Mouse (Mus musculus): ENCODE data around the gene Celf2.

The Celf2 gene

DNA sequence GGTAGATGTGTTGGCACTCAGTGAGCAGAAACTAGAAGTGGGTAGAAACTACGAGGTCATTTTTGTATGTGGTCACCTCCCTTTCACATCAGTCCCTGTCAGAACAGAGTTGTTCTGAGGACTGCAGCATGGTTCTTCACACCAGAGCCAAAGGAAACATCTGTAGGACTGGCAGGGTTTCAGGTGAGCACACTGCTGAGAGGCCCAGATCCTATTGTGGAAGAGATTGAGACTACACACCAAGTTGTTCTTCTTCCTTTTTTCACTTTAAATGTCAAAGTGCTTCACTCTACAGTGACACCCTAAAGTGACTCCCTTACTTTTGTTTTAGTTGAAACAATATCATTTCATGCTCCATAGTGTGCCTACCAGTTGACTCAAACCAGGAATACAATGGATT, 804.6 kb downstream of the Celf2 start:
- DNase-seq (ENCODE audit: low read depth in 1 of 2, low spot score in 2 of 2), result no peak

DNA sequence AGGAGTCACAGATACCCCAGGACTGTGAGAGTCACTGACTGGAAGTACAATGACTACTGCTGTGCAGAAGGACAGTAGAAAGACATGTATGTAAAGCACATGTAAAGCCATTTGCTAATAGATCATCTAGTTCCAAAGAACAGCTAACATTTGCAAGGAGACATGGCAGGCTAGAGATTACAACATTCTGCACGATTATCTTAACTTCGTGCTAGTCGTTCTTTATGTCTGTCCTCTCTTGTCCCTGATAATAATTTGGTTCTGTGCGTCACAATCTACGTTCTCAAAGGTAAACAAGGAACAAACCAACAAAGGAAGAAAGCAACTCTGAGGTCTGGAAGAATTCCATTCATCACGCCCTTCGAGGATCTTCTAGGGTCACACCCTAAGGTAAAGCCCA, 805.0 kb downstream of the Celf2 start:
- DNase-seq (ENCODE audit: low read depth in 1 of 2, low spot score in 2 of 2), result no peak

DNA sequence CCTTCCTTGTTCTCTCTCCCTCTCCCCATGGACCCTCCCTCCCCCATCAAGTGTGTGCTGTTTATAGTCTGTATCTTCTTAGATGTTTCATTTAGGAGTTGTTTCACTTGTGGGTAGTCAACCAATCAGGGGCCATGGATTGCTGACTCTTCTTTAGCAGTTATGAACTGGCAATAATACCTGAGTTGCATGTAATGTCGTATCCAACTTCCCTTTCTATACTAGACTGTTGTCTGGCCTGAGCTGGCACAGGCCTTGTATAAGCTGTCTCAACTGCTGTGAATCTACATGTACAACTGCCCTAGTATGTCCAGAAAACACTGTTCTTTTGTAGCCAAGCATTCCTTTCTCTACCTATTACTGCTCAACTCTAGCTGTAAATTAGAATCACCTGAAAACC, 813.0 kb downstream of the Celf2 start:
- no peak for DNase-seq (ENCODE audit: low read depth in 1 of 2, low spot score in 2 of 2)

DNA sequence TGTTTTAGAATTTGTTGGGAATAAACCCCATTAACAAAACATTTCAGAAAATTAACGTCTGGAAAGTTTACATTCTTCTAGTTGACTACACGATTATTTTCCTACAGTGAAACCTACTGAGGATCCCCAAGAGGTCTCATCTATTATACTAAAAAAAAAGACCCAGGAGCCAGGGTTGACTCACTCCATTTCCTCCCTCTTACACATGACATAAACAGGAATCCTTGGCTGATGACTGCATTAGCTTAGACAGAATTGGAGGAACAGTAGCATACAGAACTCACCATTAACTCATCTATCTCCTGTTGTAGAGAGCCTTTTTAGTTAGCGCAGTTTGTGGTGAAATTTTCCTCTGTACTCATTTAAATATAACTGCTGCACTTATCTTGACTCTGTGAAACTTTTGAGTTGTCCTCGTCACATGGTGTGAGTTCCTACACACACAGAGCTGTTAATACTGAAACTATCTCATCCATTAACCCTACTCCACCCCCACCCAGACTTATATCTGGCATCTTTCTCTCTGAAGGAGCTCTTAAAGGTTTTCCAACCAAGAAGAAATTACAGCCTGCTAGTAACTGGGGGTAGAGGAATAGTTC, 813.9 kb downstream of the Celf2 start:
- no peak for DNase-seq (ENCODE audit: low read depth in 1 of 2, low spot score in 2 of 2)

DNA sequence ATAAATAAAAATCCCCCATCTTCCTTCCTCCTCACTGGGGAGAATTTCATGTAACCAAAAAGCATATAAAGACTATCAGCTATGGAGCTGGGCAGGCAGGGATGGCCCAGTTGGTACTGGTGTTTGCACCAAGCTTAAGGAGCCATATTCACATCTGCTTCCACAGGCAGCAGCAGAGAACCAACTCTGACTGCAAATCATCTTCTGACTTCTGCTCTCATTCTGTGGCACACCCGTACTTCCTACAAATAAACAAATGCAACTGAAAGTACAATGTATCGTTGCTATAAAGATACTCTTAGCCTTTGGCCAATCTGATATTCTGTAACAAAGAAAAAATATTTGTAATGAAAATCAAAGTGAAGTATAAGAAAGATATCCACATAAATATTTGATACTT, 819.7 kb downstream of the Celf2 start:
- DNase-seq (ENCODE audit: low read depth in 1 of 2, low spot score in 2 of 2), result no peak

DNA sequence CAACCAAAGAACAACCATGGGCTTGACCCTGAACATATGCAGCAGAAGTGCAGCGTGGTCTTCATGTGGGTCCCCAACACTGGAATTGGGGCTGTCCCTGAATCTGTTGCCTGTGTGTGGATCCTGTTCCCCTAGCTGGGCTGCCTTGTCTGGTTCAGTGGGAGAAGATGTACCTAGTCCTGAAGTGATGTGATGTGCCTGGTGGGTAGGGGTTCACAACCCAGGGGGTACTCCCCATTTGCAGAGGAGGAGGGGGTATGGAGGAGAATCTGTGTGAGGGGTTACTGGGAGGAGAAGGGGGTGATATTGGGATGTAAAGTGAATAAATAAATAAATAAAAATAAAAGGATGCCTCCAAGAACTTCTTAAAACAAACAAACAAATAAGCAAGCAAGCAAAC, 831.1 kb downstream of the Celf2 start:
- no peak for DNase-seq (ENCODE audit: low read depth in 1 of 2, low spot score in 2 of 2)

DNA sequence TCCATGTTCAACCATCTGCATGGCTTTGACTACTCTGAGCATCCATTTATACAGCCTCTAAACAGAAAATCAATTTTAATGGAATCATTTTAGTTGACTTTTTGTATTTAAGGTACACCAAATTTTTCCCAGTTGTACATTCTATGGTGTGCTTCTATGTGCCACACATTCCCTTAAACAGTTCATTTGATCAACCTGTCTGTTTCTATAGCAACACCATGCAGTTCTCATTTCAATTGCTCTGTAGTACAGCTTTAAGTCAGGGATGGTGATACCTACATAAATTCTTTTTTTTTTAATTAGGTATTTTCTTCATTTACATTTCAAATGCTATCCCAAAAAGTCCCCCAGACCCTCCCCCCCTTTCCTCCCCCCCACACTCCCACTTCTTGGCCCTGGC, 831.9 kb downstream of the Celf2 start:
- no peak for DNase-seq (ENCODE audit: low read depth in 1 of 2, low spot score in 2 of 2)

DNA sequence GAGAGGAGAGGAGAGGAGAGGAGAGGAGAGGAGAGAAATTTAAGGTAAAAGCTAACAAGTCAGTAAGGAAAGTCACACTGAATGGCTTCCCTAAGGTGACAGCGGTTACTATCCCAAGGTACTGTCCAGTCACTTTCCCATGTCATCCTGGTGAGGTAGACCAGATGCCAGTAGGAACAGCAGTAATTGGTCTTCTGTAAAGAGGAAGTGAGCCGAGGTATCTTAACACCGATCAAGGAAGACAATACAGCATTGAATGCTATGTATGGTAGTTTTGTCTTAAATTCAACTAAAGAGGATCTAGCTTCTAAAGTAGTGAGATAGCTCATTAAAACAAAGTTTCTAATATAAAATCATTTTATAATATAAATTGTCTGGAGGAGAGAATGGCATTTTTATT, 835.0 kb downstream of the Celf2 start:
- no peak for DNase-seq (ENCODE audit: low read depth in 1 of 2, low spot score in 2 of 2)

DNA sequence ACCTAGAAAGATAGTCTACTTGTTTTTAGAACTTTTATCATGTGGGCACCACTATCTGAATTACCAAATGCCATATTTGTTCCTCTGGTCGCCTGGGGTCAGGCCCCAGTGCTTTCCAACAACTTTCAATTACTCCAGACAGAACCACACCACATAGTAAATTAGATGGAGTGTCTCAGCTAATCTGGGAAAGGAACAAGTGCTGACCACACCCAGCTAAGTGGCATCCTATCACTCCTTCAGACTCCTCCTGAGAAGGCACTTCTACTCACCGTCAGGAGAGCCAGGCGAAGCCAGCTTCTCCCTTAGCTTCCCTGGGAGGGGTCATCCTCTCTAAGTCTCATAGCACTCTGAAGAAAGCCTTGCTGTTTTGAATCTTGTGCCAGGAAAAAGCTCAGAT, 835.9 kb downstream of the Celf2 start:
- no peak for DNase-seq (ENCODE audit: low read depth in 1 of 2, low spot score in 2 of 2)

DNA sequence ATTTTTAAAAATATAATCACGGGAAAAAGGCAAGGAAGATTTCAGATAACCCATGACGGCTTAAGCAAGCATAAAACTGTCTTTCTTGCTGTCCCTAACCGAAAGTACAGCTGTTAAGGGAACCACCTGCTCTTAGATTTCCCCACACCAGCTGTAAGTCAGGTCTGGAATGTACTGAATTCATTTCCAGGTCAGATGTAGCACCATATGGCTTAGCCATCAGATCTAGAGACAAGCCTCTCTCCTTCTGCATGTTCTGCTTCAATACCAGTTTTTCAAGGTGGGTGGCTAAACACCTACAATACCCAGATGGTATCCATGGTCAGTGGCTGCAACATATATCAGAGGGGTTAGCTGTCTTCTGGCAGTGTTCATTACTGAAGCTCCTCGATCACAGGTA, 841.8 kb downstream of the Celf2 start:
- no peak for DNase-seq (ENCODE audit: low read depth in 1 of 2, low spot score in 2 of 2)

DNA sequence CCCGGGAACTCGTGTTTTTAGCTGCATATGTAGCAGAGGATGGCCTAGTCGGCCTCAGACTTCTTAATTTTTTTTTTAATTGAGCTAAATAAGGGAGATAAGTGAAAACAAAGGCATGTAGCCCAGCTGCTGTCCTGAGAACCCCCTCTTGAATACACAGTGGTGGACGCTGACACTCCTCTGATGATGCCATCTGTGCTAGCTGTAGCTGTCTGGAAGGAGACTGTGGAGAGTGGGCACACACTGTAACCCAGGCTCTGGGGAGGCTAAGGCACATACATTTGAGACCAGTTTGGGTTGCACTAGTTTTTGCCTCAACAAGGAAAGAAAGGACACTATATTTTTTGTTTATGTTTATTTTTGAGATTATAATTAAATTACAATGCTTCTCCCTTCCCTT, 849.5 kb downstream of the Celf2 start:
- DNase-seq (ENCODE audit: low read depth in 1 of 2, low spot score in 2 of 2), result no peak

DNA sequence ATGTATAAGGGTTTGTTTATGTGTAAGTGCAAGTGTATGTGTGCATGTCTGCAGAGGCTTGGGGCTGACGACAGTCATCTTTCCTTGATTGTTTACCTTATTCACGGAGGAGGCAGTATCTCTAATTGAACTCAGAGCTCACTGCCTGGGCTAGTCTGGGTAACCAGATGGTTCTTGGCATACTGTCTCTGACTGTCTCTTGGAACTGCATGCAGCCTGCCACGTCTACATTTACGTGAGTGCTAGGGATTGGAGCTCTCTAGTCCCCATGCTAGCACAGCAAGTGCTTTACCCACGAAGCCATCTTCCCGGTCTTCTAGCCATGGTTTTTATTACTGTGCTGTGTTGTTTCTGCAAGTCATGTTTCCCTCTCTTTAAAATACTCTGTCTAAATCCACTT, 855.6 kb downstream of the Celf2 start:
- DNase-seq (ENCODE audit: low read depth in 1 of 2, low spot score in 2 of 2), result no peak

DNA sequence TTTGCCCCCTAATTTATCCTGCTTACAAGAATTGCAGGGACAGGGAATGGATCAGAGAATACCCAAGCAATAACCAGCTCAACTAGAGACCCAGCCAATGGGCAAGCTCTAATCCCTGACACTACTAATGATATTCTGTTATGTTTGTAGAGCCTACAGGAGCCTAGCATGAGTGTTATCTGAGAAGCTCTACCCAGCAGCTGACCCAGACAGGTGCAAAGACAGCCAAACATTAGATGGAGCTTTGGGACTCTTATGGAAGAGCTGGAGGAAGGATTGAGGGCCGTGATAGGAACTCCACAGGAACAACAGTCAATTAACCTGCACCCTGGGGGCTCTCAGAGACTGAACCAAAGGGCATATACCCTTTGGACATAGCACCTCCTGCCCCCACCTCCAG, 857.7 kb downstream of the Celf2 start:
- DNase-seq (ENCODE audit: low read depth in 1 of 2, low spot score in 2 of 2), result no peak

DNA sequence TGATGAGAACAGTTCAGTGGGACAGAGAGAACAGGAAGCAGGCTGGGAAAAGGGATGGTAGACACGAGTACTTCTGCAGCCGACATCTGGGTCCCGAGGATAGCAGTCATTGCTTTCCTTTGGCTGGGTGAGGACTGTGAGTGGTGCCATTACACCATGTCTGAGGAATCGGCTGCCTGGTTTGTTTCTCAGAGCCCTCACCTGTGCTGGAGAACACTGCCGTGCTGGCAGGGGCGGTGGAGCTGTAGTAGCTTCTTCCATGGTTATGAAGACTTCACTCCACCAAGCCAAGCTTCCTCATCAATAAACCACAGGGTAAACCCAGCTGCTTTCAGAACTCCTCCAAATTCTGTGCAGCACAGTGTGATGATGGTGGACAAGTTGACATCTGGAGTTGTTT, 860.5 kb downstream of the Celf2 start:
- DNase-seq (ENCODE audit: low read depth in 1 of 2, low spot score in 2 of 2), result no peak

DNA sequence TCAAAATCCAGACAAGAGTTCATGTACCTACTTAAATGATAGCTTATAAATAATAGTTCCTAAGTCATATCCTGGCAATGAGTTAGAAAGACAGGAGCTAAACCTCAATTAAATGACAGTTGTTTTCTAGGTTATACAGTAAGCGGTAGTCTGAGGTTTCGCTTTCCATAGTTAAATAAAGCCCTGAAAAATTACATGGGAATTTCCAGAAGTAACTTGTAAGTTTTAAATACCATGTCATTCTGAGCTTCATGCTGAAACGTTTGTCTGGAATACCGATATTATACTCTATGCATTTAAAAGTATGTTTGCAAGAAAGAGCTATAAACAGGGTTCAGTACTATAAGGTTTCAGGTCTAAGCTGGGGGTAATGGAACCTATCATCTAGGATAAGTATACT, 862.3 kb downstream of the Celf2 start:
- DNase-seq (ENCODE audit: low read depth in 1 of 2, low spot score in 2 of 2), result no peak

DNA sequence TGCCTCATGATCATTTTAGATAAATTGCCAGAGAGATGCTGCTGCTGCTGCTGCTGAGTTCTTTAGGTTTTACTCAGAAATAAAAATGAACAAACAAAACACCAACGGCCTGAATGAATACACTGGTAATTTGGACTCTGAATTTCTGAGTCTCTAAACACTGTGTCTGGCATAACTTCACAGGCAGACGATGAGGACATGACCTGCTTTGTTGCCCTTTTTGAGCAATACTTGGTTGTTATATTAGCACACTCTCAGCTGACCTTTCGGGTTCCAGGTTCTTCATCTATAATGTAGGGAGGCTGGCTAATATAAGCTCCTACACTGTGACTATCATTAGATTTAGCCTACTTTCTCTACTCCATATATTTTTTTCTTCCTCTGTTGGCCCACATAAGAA, 863.0 kb downstream of the Celf2 start:
- DNase-seq (ENCODE audit: low read depth in 1 of 2, low spot score in 2 of 2), result no peak

DNA sequence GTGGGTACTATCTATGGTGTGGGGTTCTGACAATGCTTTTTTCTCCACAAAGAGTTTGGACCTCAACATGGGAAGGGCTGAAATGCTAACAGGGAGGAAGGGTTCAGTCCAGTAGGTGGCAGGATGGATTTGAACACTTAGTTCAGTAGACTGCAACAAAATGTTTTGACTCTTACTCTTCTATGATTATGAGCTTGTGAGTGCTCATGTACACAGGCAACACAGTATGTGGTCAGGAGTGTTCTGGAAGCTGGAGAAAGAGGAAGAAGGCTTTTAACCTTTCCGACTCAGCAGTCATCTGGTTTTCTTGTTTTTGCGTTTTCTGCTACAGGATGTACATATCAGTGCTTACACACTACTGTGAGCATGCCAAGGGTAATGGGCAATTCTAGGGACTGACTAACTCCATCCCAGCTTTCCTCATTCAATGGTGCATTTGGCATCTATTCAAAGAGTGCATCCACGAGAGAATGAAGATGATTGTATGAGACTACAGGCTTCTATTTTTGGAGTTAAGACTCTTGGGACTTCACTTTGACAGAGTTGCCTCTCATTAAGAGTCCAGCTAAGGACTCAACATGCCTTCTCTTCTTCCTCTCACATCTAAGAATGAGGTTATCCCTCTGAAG, 867.0 kb downstream of the Celf2 start:
- no peak for DNase-seq (ENCODE audit: low read depth in 1 of 2, low spot score in 2 of 2)

DNA sequence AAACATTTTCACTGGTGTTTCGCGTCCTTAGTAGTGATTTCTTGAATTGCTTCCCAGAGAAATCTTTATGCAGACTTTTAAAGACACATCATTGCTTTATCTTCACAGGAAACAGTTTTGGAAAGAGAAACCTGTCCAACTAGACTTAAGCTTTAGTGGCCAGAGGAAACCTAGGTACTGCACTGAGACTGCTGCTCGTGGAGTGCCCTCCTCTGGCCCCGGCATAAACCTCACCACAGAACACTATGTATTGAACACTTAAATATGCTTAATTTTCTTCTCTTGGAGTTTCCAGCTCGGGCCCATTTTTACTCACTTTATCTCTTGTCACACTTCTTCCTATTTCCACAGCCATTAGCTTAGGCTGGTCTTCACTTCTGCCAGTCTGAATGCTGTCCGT, 870.0 kb downstream of the Celf2 start:
- no peak for DNase-seq (ENCODE audit: low read depth in 1 of 2, low spot score in 2 of 2)

DNA sequence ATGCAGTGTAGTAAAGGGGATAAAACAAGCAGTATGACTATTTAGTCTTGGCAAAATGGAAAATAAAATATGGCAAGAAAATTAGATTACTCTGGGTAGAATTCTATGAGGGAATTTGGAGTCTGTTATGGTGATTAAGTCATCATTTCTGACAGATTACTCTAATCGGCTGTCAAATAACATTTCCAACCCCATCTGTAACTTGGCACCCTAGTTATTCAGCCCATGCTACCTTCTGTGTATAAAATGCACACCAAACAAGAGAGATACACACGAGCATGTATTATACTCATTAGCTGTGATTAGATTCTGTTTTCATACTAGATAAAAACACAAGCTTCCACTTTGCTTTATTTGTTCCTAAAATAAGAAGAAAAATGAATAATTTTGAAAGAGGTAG, 872.2 kb downstream of the Celf2 start:
- DNase-seq (ENCODE audit: low read depth in 1 of 2, low spot score in 2 of 2), result no peak

DNA sequence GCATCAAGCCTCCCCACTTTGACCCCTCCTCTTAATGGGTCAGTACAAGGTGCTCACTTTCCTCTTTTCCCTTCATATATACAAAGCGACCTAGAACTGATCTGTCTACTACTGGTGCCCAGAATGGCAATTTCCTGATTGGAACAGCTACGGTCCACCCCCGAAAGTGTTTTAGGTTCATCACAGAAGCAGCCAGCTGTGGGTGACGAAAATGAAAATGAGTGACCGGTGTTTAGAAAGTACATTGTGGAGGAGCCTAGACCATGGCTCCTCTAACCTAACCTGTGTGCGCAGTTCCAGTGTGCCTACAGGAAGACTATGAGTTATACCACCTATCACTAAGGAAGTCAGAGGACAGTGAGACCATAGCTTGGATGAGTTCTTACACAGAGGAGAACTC, 874.5 kb downstream of the Celf2 start:
- DNase-seq (ENCODE audit: low read depth in 1 of 2, low spot score in 2 of 2), result no peak

DNA sequence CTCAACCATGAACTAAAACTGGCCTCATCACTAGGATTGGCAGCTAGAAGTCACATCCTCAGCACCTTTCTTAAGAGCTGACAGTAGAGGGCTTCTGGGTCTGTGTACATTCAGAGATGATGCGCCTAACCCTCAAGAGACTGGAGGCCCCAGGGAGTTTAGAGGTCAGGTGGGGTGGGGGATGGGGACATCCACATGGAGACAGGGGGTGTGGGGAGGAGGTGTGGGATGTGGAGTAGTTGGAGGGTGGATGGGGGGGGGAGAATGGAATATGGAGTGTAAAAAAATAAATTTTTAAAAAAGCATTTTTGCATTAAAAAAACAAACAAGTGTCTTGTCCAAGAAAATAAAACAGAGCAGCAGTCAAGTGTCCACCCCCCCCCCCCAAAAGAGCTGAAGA, 876.2 kb downstream of the Celf2 start:
- DNase-seq (ENCODE audit: low read depth in 1 of 2, low spot score in 2 of 2), result no peak

DNA sequence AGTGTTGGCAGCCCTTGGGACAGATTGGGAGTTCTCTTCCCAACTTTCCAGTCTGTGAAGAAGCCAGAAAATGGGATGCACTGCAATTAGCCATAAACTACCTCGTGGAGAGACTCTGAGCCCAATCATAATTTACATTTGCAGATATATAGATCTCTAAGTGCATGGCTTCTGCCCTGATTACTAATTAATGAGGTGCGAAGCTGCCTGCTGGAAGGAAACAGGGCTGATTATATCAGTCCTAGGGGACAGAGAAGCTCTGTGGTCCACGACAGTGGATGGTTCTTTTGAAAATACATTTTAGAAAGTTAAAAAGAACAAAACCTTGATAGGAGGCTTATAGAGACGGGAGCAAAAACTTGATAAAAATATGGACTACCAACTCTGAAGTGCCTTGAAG, 885.6 kb downstream of the Celf2 start:
- DNase-seq (ENCODE audit: low read depth in 1 of 2, low spot score in 2 of 2), result no peak

DNA sequence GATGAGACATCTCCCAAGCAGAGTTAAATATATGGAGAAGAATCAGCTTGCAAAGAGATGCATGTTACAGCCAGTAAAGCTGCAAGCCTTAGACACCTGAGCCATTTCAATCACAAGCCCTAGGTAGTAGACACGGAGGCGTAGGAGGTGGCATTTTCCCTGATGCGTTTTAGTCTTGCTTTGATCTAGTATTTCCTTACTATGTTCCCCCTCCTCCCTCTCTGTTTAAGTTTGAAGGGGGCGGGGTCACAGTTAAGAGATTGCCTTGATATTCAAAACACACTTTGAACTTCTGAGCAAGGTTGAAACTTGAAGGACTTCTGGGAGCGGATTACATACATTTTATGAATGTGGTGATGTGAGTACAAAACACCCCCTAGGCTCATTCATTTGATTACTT, 887.3 kb downstream of the Celf2 start:
- no peak for DNase-seq (ENCODE audit: low read depth in 1 of 2, low spot score in 2 of 2)

DNA sequence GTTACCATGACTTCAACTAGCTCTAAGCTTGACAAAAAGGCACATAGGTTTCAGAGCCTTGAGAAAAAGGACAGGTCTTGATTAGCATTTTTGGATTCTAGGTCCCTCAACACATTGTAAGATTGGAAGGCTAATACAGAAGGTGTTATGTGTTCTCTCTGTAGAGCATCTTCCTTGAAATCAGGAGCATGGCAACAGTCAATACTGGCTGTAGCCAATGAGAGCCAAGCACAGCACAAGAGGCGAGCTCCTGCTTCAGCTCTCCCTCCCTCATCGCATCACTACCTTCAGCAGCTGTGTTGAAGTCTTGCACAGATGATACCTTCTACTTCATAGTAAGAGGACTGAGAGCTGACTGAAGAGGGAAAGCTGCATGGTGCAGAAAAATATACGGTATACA, 890.5 kb downstream of the Celf2 start:
- DNase-seq (ENCODE audit: low read depth in 1 of 2, low spot score in 2 of 2), result no peak

Data from monocyte, adult 2 months (primary cell).